Mouse (Mus musculus): Measurements from ENCODE around the gene Wdr27.
A peak's percentile ranks its signal among the peaks of the same experiment; 100 is the strongest.

Wdr27 gene

DNA sequence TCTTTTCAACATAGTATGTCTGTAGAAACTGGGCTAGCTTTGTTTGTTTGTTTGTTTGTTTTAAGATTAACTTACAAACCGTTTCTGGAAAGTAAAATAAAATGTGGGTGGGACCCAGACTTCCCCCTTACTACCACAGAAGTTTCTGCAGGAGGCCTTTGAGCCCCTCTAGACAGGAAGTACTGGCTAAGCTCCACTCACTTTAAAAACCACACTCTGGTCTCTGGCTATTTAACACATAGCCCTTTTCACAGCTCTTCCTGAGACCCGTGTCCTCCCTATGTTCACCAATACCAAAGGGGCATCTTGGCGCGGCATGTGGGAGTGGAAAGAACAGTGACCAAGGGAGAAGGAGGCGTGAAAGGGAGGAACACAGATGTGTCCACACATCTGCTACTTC, 127.7 kb downstream of the Wdr27 start:
- DNase-seq = no peak

DNA sequence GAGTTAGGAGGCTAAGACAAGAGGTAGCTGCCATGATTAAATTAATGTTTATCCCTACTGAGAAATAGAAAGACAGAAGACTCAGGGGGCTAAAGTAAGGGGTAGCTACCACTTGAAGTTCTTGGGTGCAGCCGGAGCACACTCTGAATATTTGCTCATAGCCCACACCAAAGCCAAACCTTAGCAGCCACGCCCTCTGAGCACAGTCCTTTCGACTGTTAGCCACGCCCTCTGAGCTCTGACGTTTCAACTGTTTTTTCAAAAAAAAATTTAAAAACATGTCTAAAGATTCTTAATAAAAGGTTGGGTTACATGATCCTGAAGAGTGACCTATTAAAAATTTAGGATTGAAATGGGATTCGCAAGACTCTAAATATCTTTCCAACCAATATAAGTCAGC, 130.3 kb downstream of the Wdr27 start:
- no peak for DNase-seq

DNA sequence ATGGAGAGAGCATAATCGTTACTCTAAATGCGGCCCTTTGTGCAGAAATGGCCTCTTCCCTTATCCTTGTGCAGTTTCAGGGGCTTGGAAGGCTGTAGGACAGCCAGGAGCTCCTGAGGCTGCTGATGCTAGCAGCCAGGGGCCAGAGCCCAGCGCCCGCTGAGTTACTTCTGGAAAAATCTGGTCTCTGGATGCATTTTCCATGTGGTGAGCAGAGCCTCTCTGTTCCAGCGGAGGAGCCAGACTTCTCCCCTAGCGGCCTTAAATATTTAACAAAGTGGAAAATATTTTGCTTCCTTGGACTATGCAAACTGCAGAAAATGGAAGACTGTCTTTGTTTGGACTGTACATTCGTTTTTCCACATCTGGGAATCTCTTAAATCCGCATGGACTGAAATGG, 130.9 kb downstream of the Wdr27 start:
- no peak for DNase-seq

DNA sequence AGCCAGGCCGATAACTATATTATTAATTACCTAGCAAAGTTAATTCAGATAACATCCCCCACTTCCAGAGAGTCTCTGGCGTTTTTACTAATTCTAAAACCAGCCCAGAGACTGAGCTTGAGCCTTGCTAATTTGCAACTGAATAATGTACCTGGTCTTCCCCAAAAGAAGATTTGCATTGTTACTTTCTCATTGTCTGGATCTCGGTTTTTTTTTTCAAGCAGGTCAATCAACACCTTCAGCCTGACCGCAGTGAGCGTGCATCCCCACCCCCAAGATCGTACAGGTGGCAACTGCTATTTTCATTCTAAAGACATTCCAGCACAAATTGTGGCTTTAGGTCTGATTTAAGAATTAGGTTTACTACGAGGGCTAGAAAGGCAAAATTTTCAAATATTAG, 136.2 kb downstream of the Wdr27 start:
- no peak for DNase-seq

DNA sequence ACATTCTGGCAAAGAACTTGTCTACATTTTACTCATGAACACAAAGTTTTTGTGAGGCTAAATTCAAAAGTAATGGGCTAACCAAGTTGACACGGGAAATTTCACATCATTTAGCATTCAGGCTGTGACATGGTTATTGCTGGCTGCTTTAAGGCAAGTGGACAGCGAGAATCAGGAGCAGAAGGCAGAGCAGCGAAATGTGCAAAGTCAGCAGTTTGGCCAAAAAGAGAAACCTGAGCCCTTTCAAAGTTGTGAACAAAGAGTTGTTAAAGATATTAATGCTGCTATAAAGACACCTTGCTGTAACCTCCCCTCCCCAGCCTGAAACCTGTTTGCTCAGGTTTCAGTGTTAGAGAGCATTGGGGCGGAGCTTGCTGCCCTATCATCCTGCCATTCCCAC, 143.7 kb downstream of the Wdr27 start:
- no peak for DNase-seq

DNA sequence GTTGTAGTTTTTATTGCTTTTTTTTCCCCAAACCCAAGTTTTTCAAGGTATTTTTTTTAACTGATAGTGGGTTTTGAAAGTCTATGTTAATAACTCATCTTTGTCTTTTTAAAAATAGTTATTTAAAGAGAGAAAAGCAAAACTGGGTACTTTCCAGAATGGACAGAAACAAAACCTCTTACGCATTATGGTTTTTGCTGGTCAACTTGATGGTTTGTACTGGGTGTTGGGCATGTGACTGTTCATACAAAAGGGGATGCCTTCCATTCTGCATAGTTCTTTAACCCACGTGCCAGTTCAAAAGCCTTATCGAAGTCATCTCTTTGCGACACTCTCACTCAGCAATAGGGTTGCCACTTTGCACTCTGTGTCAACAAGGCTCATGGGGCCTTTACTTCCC, 147.9 kb downstream of the Wdr27 start:
- no peak for DNase-seq

DNA sequence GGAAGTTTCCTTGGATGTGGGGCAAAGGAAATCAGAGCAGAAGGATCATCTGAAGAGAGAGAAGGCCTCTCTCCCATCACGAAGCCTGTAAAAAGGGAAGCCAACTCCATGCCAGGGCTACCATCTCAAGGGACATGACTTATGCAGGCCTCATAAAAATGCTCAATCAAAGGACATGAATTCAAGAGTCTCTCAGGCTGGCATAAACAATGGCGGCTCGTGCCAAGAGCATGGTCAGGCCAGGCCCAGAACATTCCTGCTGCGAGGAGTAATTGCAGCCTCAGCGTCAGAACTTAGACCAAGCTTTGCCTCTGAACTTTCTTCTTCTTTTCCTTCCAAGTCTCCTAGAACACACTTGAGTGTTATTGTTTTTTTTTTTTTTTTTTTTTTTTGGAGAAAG, 163.6 kb downstream of the Wdr27 start:
- DNase-seq = peak; percentile 8 to 24

DNA sequence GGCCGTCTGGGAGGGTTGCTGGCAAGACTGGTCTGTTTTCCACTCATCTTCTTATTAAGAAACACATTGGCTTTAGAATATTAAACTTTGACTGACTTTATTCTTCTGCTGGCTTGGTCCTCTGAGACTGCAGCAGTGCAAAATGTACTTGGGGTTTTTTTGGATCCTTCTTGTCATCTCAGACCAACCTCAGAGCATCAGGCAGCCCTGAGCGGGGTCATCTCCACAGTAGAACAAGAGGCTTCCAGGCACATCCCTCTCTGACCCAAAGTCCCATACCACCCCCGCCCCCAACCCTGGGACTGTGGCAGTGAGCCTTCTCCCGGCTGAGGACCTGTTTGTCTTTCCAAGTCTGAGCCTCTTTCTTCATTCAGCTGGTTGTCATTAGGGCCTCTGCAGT, 171.6 kb downstream of the Wdr27 start:
- DNase-seq = no peak

DNA sequence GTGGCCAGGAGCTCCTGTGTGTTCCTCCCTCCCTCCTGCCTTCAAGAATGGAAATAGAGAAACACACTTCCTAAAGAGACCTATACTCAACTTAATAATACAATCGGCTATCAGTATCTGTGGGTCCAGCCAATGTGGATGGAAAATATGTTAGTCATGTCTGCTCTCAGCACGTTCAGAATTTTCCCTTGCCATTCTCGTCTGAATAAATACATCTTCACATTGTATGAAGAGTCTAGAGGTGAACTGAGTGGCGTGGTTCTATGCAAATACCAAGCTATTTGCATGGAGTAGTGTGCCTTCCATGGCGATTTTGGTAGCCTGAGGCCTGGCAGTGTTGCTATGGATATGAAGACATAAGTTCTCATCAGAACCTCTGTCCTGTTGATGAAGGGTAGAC, 172.6 kb downstream of the Wdr27 start:
- no peak for DNase-seq
